Comparison of ENCODE assay signal across 10 mouse cellular contexts in genomic region chr6:22070603-22071322, GRCm38 (mm10).
DNase-seq lines count a peak whose midpoint lies in the region; ATAC-seq and TF ChIP-seq lines count a peak whose summit lies in the region.
"Had no signal": no experiment of that assay in that cellular context is flagged by ENCODE, and none has a peak within 500 bp of the region (broad histone marks: within the 10 kb centered on the region; RNA-seq: fewer than 3 reads in every experiment).

No protein-coding gene starts in this region.

- no peak overlapping the region for H3K4me3 ChIP-seq in gastrocnemius, adult 2 months
- no peak overlapping the region for H3K4me3 ChIP-seq in embryonic facial prominence, embryonic 14.5 days (ENCODE audit: low read depth, low read length)
- no peak overlapping the region for H3K4me3 ChIP-seq in midbrain, postnatal 0 days (ENCODE audit: low read depth, low read length)
- H3K4me3 ChIP-seq: midbrain, embryonic 12.5 days had no signal

- TF ChIP-seq CTCF in gastrocnemius, adult 2 months (IDR thresholded peaks at IDR 0.05), result no peak
- no peak for TF ChIP-seq CTCF in midbrain, postnatal 0 days (IDR thresholded peaks at IDR 0.05)

- H3K4me1 ChIP-seq in embryonic facial prominence, embryonic 14.5 days (ENCODE audit: control insufficient read depth, insufficient read depth, low read length), result no peaks in the 10 kb centered on the region
- no peaks in the 10 kb centered on the region for H3K4me1 ChIP-seq in midbrain, postnatal 0 days (ENCODE audit: insufficient read depth, low read length)
- H3K4me1 ChIP-seq: midbrain, embryonic 12.5 days had no signal

- intact Hi-C loops in gastrocnemius, adult 2 months (cut with DNase I), result loop anchor here (1.0 kb wide), 1 partner anchor 85 kb away; the partner anchor contains the start of gene Cped1
- intact Hi-C loops in left cerebral cortex, postnatal 36 days (cut with DNase I), result loop anchor here (2.0 to 5.0 kb wide), 2 partner anchors 84 to 273 kb away; no protein-coding TSS in a partner anchor
- intact Hi-C loops in left cerebral cortex, postnatal 4 days (cut with DNase I), result no loop called here

- H3K4me2 ChIP-seq in embryonic facial prominence, embryonic 14.5 days (ENCODE audit: low read depth, low read length), result peak overlapping the region; percentile 44
- H3K4me2 ChIP-seq in midbrain, postnatal 0 days (ENCODE audit: low read depth, low read length, poor library complexity, severe bottlenecking), result peak overlapping the region; percentile 39
- H3K4me2 ChIP-seq: midbrain, embryonic 12.5 days had no signal

- no peak for DNase-seq in gastrocnemius, adult 2 months
- DNase-seq in gastrocnemius, adult 8-10 months (ENCODE audit: low spot score in 2 of 2), result no peak
- DNase-seq in left cerebral cortex, postnatal 36 days (ENCODE audit: low spot score in 2 of 2), result peak; percentile 10 to 21
- DNase-seq in left cerebral cortex, postnatal 4 days, result no peak
- DNase-seq in embryonic facial prominence, embryonic 14.5 days (ENCODE audit: low spot score), result no peak
- DNase-seq in midbrain, postnatal 0 days (ENCODE audit: low spot score), result peak; percentile 17
- no peak for DNase-seq in embryo, embryonic 11 days
- no peak for DNase-seq in thymus, postnatal 36 days
- DNase-seq: adrenal gland, adult 2 months had no signal

- 82% methylated on average over 15 of the region's 15 CpGs for WGBS in embryonic facial prominence, embryonic 14.5 days
- 77% methylated on average over 15 of the region's 15 CpGs for WGBS in midbrain, postnatal 0 days

- H3K36me3 ChIP-seq in embryonic facial prominence, embryonic 14.5 days (ENCODE audit: control insufficient read depth, insufficient read depth, low read length), result no peaks in the 10 kb centered on the region
- no peaks in the 10 kb centered on the region for H3K36me3 ChIP-seq in midbrain, postnatal 0 days (ENCODE audit: insufficient read depth, low read length)
- H3K36me3 ChIP-seq: midbrain, embryonic 12.5 days had no signal

- H3K27me3 ChIP-seq in embryonic facial prominence, embryonic 14.5 days (replicated peaks; ENCODE audit: control insufficient read depth, insufficient read depth, low read length), result no peaks in the 10 kb centered on the region
- H3K27me3 ChIP-seq in midbrain, postnatal 0 days (ENCODE audit: insufficient read depth, low read length), result no peaks in the 10 kb centered on the region
- H3K27me3 ChIP-seq: midbrain, embryonic 12.5 days had no signal

- no peaks in the 10 kb centered on the region for H3K9me3 ChIP-seq in embryonic facial prominence, embryonic 14.5 days (ENCODE audit: control insufficient read depth, low read length)
- H3K9me3 ChIP-seq in midbrain, postnatal 0 days (ENCODE audit: low read length), result no peaks in the 10 kb centered on the region
- H3K9me3 ChIP-seq: midbrain, embryonic 12.5 days had no signal

- no peak for ATAC-seq in embryonic facial prominence, embryonic 14.5 days (ENCODE audit: low read depth)
- peak; percentile 38; the same call in 1 of the 2 replicates for ATAC-seq in midbrain, postnatal 0 days (ENCODE audit: low FRiP score)

- no peak overlapping the region for H3K9ac ChIP-seq in embryonic facial prominence, embryonic 14.5 days (ENCODE audit: low read depth, low read length)
- H3K9ac ChIP-seq in midbrain, postnatal 0 days (replicated peaks; ENCODE audit: low read length, poor library complexity, severe bottlenecking), result 0 out of 2 replicates have a peak overlapping the region, but pooled peaks have one; percentile 8
- H3K9ac ChIP-seq: midbrain, embryonic 12.5 days had no signal

- H3K27ac ChIP-seq in gastrocnemius, adult 2 months, result 0 out of 2 replicates have a peak overlapping the region, but pooled peaks have one; percentile 1
- no peak overlapping the region for H3K27ac ChIP-seq in embryonic facial prominence, embryonic 14.5 days (replicated peaks; ENCODE audit: low read depth, low read length)
- no peak overlapping the region for H3K27ac ChIP-seq in midbrain, postnatal 0 days (ENCODE audit: low read depth, low read length)
- H3K27ac ChIP-seq: midbrain, embryonic 12.5 days had no signal

Comparison
In these comparisons a context has a peak if more than half of its experiments do, and no peak if none do; other contexts are left out.
1. DNase-seq: peak in left cerebral cortex, postnatal 36 days (2 of 2) and midbrain, postnatal 0 days (single experiment); none in gastrocnemius, adult 2 months (single experiment), gastrocnemius, adult 8-10 months (0 of 2), left cerebral cortex, postnatal 4 days (single experiment), embryonic facial prominence, embryonic 14.5 days (single experiment), embryo, embryonic 11 days (single experiment) and thymus, postnatal 36 days (0 of 2).